In genomic region chr2:168584857-168585256, GRCm38 (mm10) we compare ENCODE assay signal across 14 mouse cellular contexts. TPM values are rescaled to one million over a fixed set of nuclear protein-coding genes. Genes with fewer than 3 reads are reported as not detected.
DNase-seq lines count a peak whose midpoint lies in the region; ATAC-seq and TF ChIP-seq lines count a peak whose summit lies in the region.
"Had no signal": no experiment of that assay in that cellular context is flagged by ENCODE, and none has a peak within 500 bp of the region (broad histone marks: within the 10 kb centered on the region; RNA-seq: fewer than 3 reads in every experiment).

No protein-coding gene starts in this region.

- no peak overlapping the region for H3K4me2 ChIP-seq in forebrain, embryonic 14.5 days (ENCODE audit: low read length)
- H3K4me2 ChIP-seq in neural tube, embryonic 13.5 days = no peak overlapping the region
- H3K4me2 ChIP-seq in myocyte (ENCODE audit: low read depth) = no peak overlapping the region
- H3K4me2 ChIP-seq: embryonic facial prominence, embryonic 15.5 days; hindbrain, embryonic 15.5 days; limb, embryonic 12.5 days; lung, embryonic 14.5 days; midbrain, embryonic 12.5 days had no signal

- no peak overlapping the region for H3ac ChIP-seq in myocyte (ENCODE audit: control insufficient read depth, insufficient read length)

- H3K4me1 ChIP-seq in forebrain, embryonic 14.5 days (ENCODE audit: control insufficient read depth, insufficient read depth, low read length) = peaks cover 10% of the 10 kb centered on the region; the same call in 1 of the 2 replicates
- peaks cover 52% of the 10 kb centered on the region for H3K4me1 ChIP-seq in forebrain, embryonic 10.5 days
- H3K4me1 ChIP-seq in neural tube, embryonic 13.5 days (replicated peaks) = peaks cover 48% of the 10 kb centered on the region
- peaks cover 81% of the 10 kb centered on the region for H3K4me1 ChIP-seq in heart, embryonic 10.5 days

- TF ChIP-seq POLR2A in myocyte (IDR thresholded peaks at IDR 0.05; ENCODE audit: insufficient read length, low read depth) = no peak

- H3K27me3 ChIP-seq in forebrain, embryonic 14.5 days (replicated peaks; ENCODE audit: control insufficient read depth, insufficient read depth, low read length) = no peaks in the 10 kb centered on the region
- peaks cover 33% of the 10 kb centered on the region for H3K27me3 ChIP-seq in forebrain, embryonic 10.5 days (ENCODE audit: poor library complexity, severe bottlenecking)
- H3K27me3 ChIP-seq in neural tube, embryonic 13.5 days = peaks cover 24% of the 10 kb centered on the region
- H3K27me3 ChIP-seq in heart, embryonic 10.5 days (ENCODE audit: insufficient read depth, poor library complexity, severe bottlenecking) = peaks cover 28% of the 10 kb centered on the region
- no peaks in the 10 kb centered on the region for H3K27me3 ChIP-seq in myocyte (ENCODE audit: control insufficient read depth, insufficient read depth, insufficient read length)

- no peak overlapping the region for H3K4me3 ChIP-seq in forebrain, embryonic 14.5 days (ENCODE audit: low read depth, low read length)
- no peak overlapping the region for H3K4me3 ChIP-seq in forebrain, embryonic 10.5 days
- H3K4me3 ChIP-seq in neural tube, embryonic 13.5 days = no peak overlapping the region
- H3K4me3 ChIP-seq in heart, embryonic 10.5 days = peak overlapping the region; percentile 24; the same call in 1 of the 2 replicates
- H3K4me3 ChIP-seq in myocyte = no peak overlapping the region
- H3K4me3 ChIP-seq: embryonic facial prominence, embryonic 15.5 days; hindbrain, embryonic 15.5 days; limb, embryonic 12.5 days; midbrain, embryonic 12.5 days had no signal

- H3K36me3 ChIP-seq in forebrain, embryonic 14.5 days (ENCODE audit: control insufficient read depth, insufficient read depth, low read length) = no peaks in the 10 kb centered on the region
- no peaks in the 10 kb centered on the region for H3K36me3 ChIP-seq in forebrain, embryonic 10.5 days (replicated peaks)
- no peaks in the 10 kb centered on the region for H3K36me3 ChIP-seq in neural tube, embryonic 13.5 days
- no peaks in the 10 kb centered on the region for H3K36me3 ChIP-seq in heart, embryonic 10.5 days
- no peaks in the 10 kb centered on the region for H3K36me3 ChIP-seq in myocyte (ENCODE audit: control insufficient read depth, insufficient read depth)
- H3K36me3 ChIP-seq: embryonic facial prominence, embryonic 15.5 days; hindbrain, embryonic 15.5 days; limb, embryonic 12.5 days; midbrain, embryonic 12.5 days had no signal

- H3K9me3 ChIP-seq in forebrain, embryonic 14.5 days (replicated peaks; ENCODE audit: control insufficient read depth, low read length) = no peaks in the 10 kb centered on the region
- H3K9me3 ChIP-seq in forebrain, embryonic 10.5 days = no peaks in the 10 kb centered on the region
- H3K9me3 ChIP-seq in neural tube, embryonic 13.5 days = no peaks in the 10 kb centered on the region
- no peaks in the 10 kb centered on the region for H3K9me3 ChIP-seq in heart, embryonic 10.5 days
- H3K9me3 ChIP-seq: embryonic facial prominence, embryonic 15.5 days; hindbrain, embryonic 15.5 days; limb, embryonic 12.5 days; midbrain, embryonic 12.5 days had no signal

- 0 out of 2 replicates have a peak, but pooled peaks have one; percentile 35 for ATAC-seq in forebrain, embryonic 14.5 days
- ATAC-seq in neural tube, embryonic 13.5 days (ENCODE audit: low read depth) = no peak; the same call in 1 of the 2 replicates

- WGBS in forebrain, embryonic 14.5 days = 46% methylated on average over 6 of the region's 6 CpGs
- 77% methylated on average over 6 of the region's 6 CpGs for WGBS in forebrain, embryonic 10.5 days
- WGBS in neural tube, embryonic 13.5 days = 68% methylated on average over 6 of the region's 6 CpGs
- 60% methylated on average over 6 of the region's 6 CpGs for WGBS in heart, embryonic 10.5 days

- no peak overlapping the region for H3K9ac ChIP-seq in forebrain, embryonic 14.5 days (ENCODE audit: low read length)
- H3K9ac ChIP-seq in neural tube, embryonic 13.5 days = 0 out of 2 replicates have a peak overlapping the region, but pooled peaks have one; percentile 17
- H3K9ac ChIP-seq: embryonic facial prominence, embryonic 15.5 days; hindbrain, embryonic 15.5 days; limb, embryonic 12.5 days; lung, embryonic 14.5 days; midbrain, embryonic 12.5 days had no signal

- DNase-seq in forebrain, embryonic 14.5 days (ENCODE audit: low spot score) = peak; percentile 54
- DNase-seq in forebrain, embryonic 10.5 days (ENCODE audit: extremely low spot score, low spot score) = no peak
- DNase-seq in neural tube, embryonic 10.5 days (ENCODE audit: extremely low spot score, low spot score) = no peak
- DNase-seq in heart, embryonic 10.5 days (ENCODE audit: low spot score) = no peak
- DNase-seq in embryo, embryonic 9.5 days (ENCODE audit: extremely low spot score) = no peak
- no peak for DNase-seq in lung, postnatal 10 days
- DNase-seq: lung, embryonic 14.5 days; right cerebral cortex, postnatal 4 days had no signal

- H3K79me2 ChIP-seq in myocyte (ENCODE audit: control insufficient read depth, insufficient read depth) = no peaks in the 10 kb centered on the region

- H3K27ac ChIP-seq in forebrain, embryonic 14.5 days (ENCODE audit: low read depth, low read length) = peak overlapping the region; percentile 48; the same call in 1 of the 2 replicates
- no peak overlapping the region for H3K27ac ChIP-seq in forebrain, embryonic 10.5 days
- H3K27ac ChIP-seq in neural tube, embryonic 13.5 days (replicated peaks) = no peak overlapping the region
- H3K27ac ChIP-seq in heart, embryonic 10.5 days = peak overlapping the region; percentile 85
- H3K27ac ChIP-seq: embryonic facial prominence, embryonic 15.5 days; hindbrain, embryonic 15.5 days; limb, embryonic 12.5 days; midbrain, embryonic 12.5 days had no signal

TF ChIP-seq in myocyte, 11 proteins besides CTCF, POLR2A, EP300 and RAD21:
- TF ChIP-seq MYOG (IDR thresholded peaks at IDR 0.05; ENCODE audit: control insufficient read depth in 1 of 3, insufficient read depth in 1 of 3, insufficient read length in 2 of 3, low read depth in 2 of 3) (peak in 1 of 3 experiments; percentile 79), SRF (IDR thresholded peaks at IDR 0.05; ENCODE audit: control insufficient read depth, insufficient read length, low read depth) (no peak), MYOD1 (IDR thresholded peaks at IDR 0.05; ENCODE audit: control insufficient read depth in 1 of 3, insufficient read length in 2 of 3, low read depth in 2 of 3) (peak in 2 of 3 experiments; percentile 28 to 73)

RNA-seq across cellular contexts. Expression of gene Nfatc2, which starts 16.6 kb away (rescaled TPM):
- 1.2 and 1.4 TPM in 2 replicates for polyA plus RNA-seq in forebrain, embryonic 14.5 days (2014; fragmentation: Nextera tagmentation; extraction: Ambion mirVana)
- 0.36 and 0.53 TPM in 2 replicates for polyA plus RNA-seq in forebrain, embryonic 10.5 days (2016; fragmentation: Nextera tagmentation; extraction: Ambion mirVana)
- polyA plus RNA-seq in neural tube, embryonic 13.5 days (2015; fragmentation: Nextera tagmentation; extraction: Ambion mirVana) = 1.7 and 1.8 TPM in 2 replicates
- 2.0 and 4.6 TPM in 2 replicates for polyA plus RNA-seq in heart, embryonic 10.5 days (2016; fragmentation: Nextera tagmentation; extraction: Ambion mirVana)
- 0.55 TPM for polyA plus RNA-seq in myocyte (2012; fragmentation: generic; extraction: Trizol)

Comparison
In these comparisons a context has a peak if more than half of its experiments do, and no peak if none do; other contexts are left out.
1. H3K27ac ChIP-seq: peak in forebrain, embryonic 14.5 days (single experiment) and heart, embryonic 10.5 days (single experiment); none in forebrain, embryonic 10.5 days (single experiment) and neural tube, embryonic 13.5 days (single experiment).